Mouse (Mus musculus) ovary, postnatal 10 days (tissue): Measurements from ENCODE around the gene Negr1.

Experiments used
- DNase-seq: peaks from one replicate; pipeline ENCODE4 v3.0.0; 2022; ENCODE audit warnings: low spot score

Negr1 gene

GRCm38 (mm10) chr3:157215937-157216719 is 654.5 kb downstream of the Negr1 start:
- no peak for DNase-seq

- no peak for DNase-seq
These were observed 656.2 kb downstream of the Negr1 start for GRCm38 (mm10) chr3:157217794-157218193.

DNA sequence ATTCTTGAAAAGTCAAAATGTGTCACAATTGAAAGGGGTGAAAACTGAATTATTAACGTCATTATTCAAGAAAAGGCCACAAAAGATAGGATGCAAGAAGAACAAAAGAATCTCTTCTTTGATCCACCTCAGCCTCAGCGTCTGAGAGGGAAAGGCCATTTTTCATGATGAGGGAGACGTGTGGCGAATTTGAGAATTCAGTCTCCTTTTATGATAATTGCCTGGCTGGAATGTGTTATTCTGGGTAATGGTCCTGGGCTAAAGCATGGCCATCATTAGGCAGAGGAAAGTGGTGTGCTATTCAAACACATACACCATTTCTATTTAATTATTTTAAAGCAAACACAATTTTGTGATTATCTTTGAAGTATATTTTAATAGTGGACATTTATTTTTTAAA is 663.3 kb downstream of the Negr1 start:
- DNase-seq = no peak

DNA sequence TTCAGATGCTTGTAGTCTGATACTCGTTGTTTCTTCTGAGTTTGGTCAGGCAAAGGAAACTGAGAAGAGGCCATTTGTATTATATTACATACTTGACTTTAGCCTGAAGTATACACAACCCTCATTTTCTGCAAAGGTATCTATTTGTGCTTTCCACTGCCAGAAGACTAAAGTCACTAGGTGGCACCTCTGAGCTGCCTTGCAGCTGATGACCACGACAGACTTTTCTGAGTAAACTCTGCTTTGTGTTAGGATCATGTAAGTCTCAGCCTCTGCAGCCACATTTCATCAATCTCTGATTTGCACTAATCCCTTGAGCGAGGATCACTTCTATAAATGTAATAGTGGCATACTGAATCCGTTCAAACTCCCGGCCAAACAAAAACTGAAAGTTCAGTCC is 671.1 kb downstream of the Negr1 start:
- no peak for DNase-seq

- no peak for DNase-seq
These were observed 678.6 kb downstream of the Negr1 start for GRCm38 (mm10) chr3:157240240-157240639.

GRCm38 (mm10) chr3:157255446-157255845 is 693.9 kb downstream of the Negr1 start:
- DNase-seq = no peak

- no peak for DNase-seq
These were observed 694.3 kb downstream of the Negr1 start for GRCm38 (mm10) chr3:157255863-157256262.

DNA sequence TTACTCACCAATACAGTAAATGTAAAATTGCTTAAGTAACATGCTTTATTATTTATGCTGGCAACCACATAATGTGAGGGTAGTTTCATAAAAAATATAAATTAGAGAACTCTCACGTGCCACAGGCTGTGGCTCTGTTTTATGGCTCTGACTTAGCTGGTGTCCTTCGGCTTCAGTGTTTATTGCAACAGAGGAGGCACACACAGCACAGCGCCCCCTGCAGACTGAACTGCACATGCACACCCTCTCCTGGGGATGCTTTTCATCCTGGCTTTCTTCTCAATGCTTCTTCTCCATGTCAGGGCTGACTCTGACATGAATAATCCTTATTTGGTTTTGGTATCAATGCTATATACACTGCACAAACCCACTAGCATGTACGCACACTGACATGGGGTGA is 707.1 kb downstream of the Negr1 start:
- DNase-seq = no peak

DNA sequence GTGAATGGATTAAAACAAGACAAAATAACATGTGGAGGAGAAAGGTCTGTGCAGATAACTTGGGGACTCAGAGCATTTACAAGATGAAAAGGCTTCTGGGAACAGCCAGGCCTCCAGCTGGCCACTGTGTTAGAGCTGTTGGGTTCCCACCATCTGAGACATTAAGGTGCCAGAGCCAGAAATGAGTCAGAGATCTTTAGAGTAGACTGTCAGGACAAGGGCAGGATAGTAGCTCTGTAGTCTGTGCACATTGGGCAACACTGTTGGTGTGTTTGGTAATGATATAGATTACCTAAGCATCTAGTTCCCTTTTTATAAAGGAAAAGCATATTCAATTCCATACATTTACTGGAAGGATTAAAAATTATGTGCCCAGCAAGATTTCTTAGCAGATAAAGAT is 710.8 kb downstream of the Negr1 start:
- DNase-seq = no peak

GRCm38 (mm10) chr3:157274143-157274542 is 712.5 kb downstream of the Negr1 start:
- no peak for DNase-seq

DNA sequence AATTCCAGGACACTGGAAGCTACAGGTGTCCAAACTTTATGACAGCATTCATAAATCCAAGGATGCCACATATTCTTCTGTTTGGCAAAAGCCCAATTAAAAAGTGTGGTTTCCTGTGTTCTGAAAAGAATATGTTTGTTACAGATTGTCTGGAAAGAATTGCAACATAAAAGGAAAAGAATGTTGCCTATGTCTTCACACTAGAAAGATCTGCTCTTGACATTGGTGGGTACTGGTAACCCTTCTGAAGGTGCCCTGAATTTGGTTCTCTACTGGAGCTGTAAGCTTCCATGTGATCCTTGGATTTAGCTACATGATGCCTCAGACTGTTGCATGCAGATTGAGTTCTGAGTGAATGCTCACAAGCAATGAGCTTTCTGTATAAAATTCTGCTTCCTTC is 718.1 kb downstream of the Negr1 start:
- no peak for DNase-seq

DNA sequence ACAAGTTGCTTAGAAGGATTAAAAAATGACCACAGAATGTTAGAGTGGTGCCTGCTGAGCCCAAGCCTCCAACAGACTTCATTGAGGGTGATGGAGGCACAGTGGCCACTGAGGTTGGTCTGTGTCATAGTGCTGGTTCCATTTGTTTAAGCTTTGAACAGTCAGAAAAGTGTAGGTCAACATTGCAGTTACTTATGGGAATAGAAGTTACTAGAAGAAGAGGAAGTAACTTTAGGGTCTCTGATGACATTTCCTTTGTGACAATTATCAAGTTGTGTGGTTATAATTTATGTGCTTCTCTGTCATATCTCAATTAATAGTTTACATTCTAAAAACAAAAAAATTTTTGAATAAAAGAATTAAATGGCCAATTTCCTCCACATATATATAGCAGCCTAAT is 719.7 kb downstream of the Negr1 start:
- DNase-seq = no peak

GRCm38 (mm10) chr3:157291286-157291685 is 729.7 kb downstream of the Negr1 start:
- no peak for DNase-seq

GRCm38 (mm10) chr3:157297216-157297615 is 735.6 kb downstream of the Negr1 start:
- DNase-seq = no peak

DNA sequence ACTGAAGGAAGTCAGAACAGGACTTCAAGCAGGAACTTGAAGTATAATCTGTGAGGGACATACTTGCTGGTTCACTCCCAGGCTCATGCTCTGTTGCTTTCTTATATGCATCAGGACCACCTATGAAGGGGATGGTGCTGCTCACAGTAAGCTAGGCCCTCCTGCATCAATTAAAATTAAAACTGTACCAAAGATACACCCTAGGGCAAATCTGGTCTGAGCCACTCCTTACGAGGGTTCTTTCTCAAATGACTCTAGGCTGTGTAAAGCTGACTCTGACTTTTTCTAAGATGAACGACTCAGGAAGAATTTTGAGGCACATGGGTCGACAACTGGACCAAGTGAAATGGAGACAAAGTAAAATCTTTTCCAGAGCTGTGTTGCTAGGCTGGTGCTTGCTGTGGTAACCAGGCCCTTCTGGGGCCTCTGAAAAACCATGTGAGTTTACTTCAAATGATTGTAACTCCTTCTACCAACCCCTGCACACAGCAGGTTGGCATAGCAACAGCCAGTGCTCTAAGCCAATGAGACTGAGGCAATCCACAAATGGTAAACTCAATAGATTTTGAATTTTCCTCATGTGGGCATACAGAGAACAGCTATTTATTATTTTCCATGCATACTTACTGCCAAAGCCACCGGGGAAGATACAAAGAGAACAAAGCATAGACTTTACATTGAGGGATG is 742.0 kb downstream of the Negr1 start:
- no peak for DNase-seq

- no peak for DNase-seq
These were observed 759.5 kb downstream of the Negr1 start for GRCm38 (mm10) chr3:157321081-157321573.

- no peak for DNase-seq
These were observed 760.2 kb downstream of the Negr1 start for GRCm38 (mm10) chr3:157321834-157322233.

DNA sequence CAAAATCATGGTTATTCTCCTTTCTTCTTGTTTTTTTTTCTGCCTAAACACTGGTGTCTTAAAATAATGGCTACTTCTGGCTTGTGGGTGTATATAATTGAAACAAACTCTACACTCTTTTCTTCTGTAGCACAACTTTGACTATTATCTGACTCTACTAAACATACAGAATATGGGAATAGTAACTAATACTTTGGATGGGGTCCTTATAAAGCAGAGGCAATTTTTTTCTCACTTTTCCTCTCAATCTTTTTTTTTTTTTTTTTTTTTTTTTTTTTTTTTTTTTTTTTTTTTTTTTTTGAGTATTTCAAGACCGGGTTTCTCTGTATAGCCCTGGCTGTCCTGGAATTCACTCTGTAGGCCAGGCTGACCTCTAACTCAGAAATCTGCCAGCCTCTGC is 772.6 kb downstream of the Negr1 start:
- no peak for DNase-seq

DNA sequence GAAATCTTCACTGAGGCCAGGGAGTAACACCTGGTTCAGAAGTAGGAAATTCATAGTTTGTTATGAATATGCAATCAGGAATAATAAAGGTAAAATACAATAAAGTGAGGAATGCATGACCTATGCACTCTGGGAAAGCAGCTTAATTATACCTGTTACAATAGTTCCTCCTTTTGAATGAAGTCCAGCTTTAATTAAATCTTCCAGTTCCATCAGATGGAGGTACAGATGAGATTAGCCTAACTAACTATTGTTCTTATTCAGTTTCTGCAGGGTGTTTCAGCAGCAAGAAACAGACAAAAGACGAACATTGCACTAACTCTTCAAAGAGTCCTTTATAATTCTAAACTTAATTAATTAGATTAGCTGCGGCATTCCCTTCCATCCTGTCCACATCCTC is 787.9 kb downstream of the Negr1 start:
- DNase-seq = no peak

DNA sequence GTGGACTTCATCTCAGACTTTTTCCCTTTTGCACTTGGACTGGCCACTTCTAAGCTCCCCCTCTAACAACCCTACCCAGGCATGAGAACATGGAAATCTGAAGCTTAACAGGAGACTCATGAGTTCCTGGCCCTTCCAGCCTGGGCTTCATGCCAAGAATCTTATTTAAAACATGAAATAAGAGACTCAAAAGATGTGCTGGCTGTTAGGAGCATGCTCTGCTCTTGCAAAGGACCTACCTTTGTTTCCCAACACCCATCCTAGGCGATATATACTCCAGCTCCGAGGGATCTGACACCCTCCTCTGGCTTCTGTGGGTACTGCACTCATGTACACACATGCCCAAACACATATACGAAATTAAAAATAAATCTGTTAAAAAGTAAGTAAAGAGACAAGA is 797.3 kb downstream of the Negr1 start:
- no peak for DNase-seq

- DNase-seq = no peak
These were observed 798.2 kb downstream of the Negr1 start for GRCm38 (mm10) chr3:157359840-157360239.
